Mouse (Mus musculus): ENCODE results near the gene Myl9. TPM values are rescaled to one million over a fixed set of nuclear protein-coding genes. Genes with fewer than 3 reads are reported as not detected.
A peak's percentile ranks its signal among the peaks of the same experiment; 100 is the strongest.
"Not testable (repeated sequence)": the region's sequence is repeated elsewhere in the genome, so short reads cannot be mapped to it uniquely, and the experiment has no call there.

Myl9 gene
- total RNA-seq, 2 experiments from 2014 or later, result 56.2 to 67.3 TPM

GRCm38 (mm10) chr2:156784016-156784585 lies 8.9 kb downstream of the Myl9 start:
- no peak for DNase-seq

- no peak for DNase-seq
These were observed 9.7 kb downstream of the Myl9 start for GRCm38 (mm10) chr2:156784891-156785290.

GRCm38 (mm10) chr2:156786369-156786768 lies 11.1 kb downstream of the Myl9 start:
- not testable (repeated sequence) for DNase-seq

- DNase-seq, result no peak
These were observed 12.0 kb downstream of the Myl9 start for GRCm38 (mm10) chr2:156787090-156787775.

- DNase-seq, result peak in 1 of 2 experiments; percentile 33
These were observed 12.5 kb downstream of the Myl9 start for GRCm38 (mm10) chr2:156787776-156788105.

- DNase-seq, result no peak
These were observed 13.6 kb downstream of the Myl9 start for GRCm38 (mm10) chr2:156788836-156789235.

GRCm38 (mm10) chr2:156798516-156798915 lies 23.3 kb downstream of the Myl9 start:
- no peak for DNase-seq

- DNase-seq, result no peak
These were observed 25.8 kb downstream of the Myl9 start for GRCm38 (mm10) chr2:156801045-156801444.

GRCm38 (mm10) chr2:156802116-156802515 lies 26.9 kb downstream of the Myl9 start:
- not testable (repeated sequence) for DNase-seq

- no peak for DNase-seq
These were observed 28.6 kb downstream of the Myl9 start for GRCm38 (mm10) chr2:156803698-156804372.

- no peak for DNase-seq
These were observed 29.4 kb downstream of the Myl9 start for GRCm38 (mm10) chr2:156804589-156804988.

- no peak for DNase-seq
These were observed 31.7 kb downstream of the Myl9 start for GRCm38 (mm10) chr2:156806886-156807285.

GRCm38 (mm10) chr2:156809579-156809978 lies 34.4 kb downstream of the Myl9 start:
- DNase-seq, result peak; percentile 48 to 66

GRCm38 (mm10) chr2:156810716-156811115 lies 35.5 kb downstream of the Myl9 start:
- no peak for DNase-seq

GRCm38 (mm10) chr2:156811556-156811955 lies 36.3 kb downstream of the Myl9 start:
- DNase-seq, result no peak

GRCm38 (mm10) chr2:156814344-156814801 lies 39.2 kb downstream of the Myl9 start:
- peak; percentile 3 for DNase-seq

GRCm38 (mm10) chr2:156814893-156815292 lies 39.7 kb downstream of the Myl9 start:
- DNase-seq, result no peak

GRCm38 (mm10) chr2:156815412-156815811 lies 40.2 kb downstream of the Myl9 start:
- no peak for DNase-seq

GRCm38 (mm10) chr2:156816116-156816515 lies 40.9 kb downstream of the Myl9 start:
- no peak for DNase-seq

- DNase-seq, result not testable (repeated sequence)
These were observed 49.9 kb downstream of the Myl9 start for GRCm38 (mm10) chr2:156825128-156825527.
